Mouse (Mus musculus): ENCODE data around the gene Leap2. TPM values are rescaled to one million over a fixed set of nuclear protein-coding genes. Genes with fewer than 3 reads are reported as not detected.
A peak's percentile ranks its signal among the peaks of the same experiment; 100 is the strongest.

Gene Leap2
- polyA plus RNA-seq, 1 experiment from 2014 or later, result 0.31 TPM

DNA sequence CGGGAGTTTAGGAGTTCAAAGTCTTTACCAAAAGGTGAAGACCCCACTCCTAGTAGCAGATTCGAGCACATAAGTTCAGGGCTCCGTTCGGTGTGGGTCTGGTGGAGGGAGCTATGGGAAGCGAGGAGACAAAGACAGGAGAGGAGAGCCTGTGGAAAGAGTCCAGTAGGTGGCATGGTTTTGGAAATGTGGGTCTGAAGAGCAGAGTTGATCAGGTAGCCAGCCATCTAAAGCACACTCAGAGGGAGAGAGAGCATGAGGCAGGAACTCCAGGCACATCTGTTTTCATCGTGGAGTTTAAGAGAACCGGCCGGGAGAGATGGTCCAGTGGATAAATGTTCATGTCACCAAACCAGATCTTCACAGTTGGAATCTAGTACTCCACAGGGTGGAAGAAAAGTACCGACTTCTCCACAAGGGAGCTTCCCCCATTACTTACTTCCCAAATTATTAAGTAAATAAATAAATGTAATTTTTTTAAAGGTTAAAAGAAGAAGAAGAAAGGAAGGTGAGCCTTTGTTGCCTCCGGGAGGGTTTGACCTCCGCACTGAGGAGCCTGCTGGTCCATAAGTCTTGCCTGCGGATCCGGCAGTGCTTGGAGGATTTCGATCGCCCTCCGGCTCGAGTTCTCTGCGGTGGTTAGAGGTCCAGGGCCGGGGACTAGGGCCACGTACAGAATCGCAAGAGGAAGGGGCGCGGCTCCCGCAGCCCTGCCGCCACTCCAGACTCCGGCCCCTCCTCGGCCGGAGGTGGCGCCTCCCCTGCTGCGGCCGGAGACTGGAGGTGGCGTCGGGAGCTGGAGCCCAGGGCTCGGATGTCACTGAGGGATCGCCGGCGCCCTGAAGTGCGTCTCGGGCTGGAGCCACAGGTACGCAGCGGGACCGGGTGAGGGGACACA lies 33.8 kb upstream of the Leap2 start, which contains the start of the genes Gm10447 and Shroom1:
Gene Gm10447, minus strand, starts transcription at position 637 of the 898 bp plus-strand sequence.
Gene Shroom1, plus strand, starts transcription at position 732 of the 898 bp plus-strand sequence.
- Histone ChIP-seq H3K4me1 (peaks cover 8% of the 10 kb centered on the region; the same call in 1 of the 2 replicates), H3K9me3 (no peaks in the 10 kb centered on the region), H3K27me3 (peaks cover 27% of the 10 kb centered on the region), H3K9ac (peak within 1 kb of the TSS; percentile 71), H3K4me3 (peak within 1 kb of the TSS; percentile 61), H3K4me2 (replicated peaks) (peak within 1 kb of the TSS; percentile 72), H3K27ac (peak within 1 kb of the TSS; percentile 34; the same call in 1 of the 2 replicates), H3K36me3 (no peaks in the 10 kb centered on the region)
- 4% methylated on average over 41 of the region's 42 CpGs for WGBS
- ATAC-seq (ENCODE audit: low FRiP score, low read depth), result peak; percentile 83

DNA sequence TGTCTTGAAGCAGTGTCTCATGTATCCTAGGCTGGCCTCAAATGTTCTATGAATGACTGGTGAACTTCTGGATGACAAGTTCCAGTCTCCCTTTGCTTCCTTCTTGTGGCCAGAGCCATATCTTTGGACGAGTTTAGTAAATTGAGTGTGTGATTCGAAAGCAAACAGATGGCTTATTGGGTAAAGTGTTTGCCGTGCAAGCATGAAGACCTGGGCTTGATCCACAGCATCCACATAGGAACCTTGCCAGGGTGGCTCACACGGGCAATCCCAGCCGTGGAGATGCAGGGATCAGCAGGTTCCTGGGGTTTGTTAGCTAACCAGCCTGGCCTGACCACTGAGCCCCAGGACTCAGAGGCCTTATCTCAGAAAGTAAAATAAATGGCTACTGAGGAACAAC lies 30.1 kb upstream of the Leap2 start:
- Histone ChIP-seq H3K4me3 (no peak overlapping the region), H3K27ac (no peak overlapping the region), H3K4me2 (replicated peaks) (no peak overlapping the region), H3K9me3 (no peaks in the 10 kb centered on the region), H3K36me3 (no peaks in the 10 kb centered on the region), H3K4me1 (peaks cover 14% of the 10 kb centered on the region), H3K27me3 (peaks cover 4% of the 10 kb centered on the region; the same call in 1 of the 2 replicates), H3K9ac (no peak overlapping the region)
- ATAC-seq (ENCODE audit: low FRiP score, low read depth), result no peak
- 86% methylated on average over 5 of the region's 5 CpGs for WGBS

DNA sequence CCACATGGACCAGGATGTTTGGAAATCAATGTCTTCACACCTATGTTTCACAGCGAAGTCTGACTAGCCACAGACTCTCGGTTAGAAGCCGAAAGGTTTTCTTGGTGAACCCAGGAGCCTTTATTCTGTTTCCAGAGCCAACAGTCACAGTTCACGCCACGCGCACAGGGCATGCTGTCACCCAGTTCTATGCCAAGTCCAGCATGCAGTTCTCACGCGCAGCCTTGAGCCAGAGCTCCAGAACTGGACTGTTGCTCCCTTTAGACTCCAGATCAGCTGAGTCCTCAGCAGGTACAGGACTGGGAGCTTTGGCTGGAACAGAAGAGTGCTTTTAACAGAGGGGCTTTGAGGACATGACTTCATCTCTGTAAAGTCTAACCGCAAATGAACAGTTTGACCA lies 29.4 kb upstream of the Leap2 start:
- Histone ChIP-seq H3K27ac (no peak overlapping the region), H3K9me3 (no peaks in the 10 kb centered on the region), H3K9ac (no peak overlapping the region), H3K4me1 (peaks cover 13% of the 10 kb centered on the region), H3K4me3 (no peak overlapping the region), H3K36me3 (no peaks in the 10 kb centered on the region), H3K27me3 (no peaks in the 10 kb centered on the region), H3K4me2 (replicated peaks) (no peak overlapping the region)
- WGBS, result 93% methylated on average over 9 of the region's 9 CpGs
- ATAC-seq (ENCODE audit: low FRiP score, low read depth), result no peak

DNA sequence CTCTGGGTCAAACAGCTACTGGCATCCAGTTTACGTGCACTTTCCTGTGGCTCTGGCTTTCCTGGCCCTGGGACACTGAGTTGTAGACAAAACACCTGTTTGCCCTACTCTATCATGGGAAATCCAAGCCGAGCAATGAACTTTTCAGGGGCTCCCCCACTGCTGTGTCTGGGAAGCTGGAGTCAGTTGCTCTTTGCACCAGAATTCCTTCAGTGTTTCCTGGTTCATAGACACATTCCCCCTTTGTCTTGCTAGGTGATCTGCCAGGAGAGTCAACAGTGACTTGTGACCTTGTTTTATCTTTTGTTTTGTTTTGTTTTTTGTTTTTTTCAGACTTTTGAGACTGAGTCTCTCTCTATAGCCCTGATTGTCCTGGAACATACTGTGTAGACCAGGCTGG lies 28.4 kb upstream of the Leap2 start:
- Histone ChIP-seq H3K36me3 (no peaks in the 10 kb centered on the region), H3K9ac (no peak overlapping the region), H3K4me1 (peaks cover 11% of the 10 kb centered on the region), H3K27me3 (no peaks in the 10 kb centered on the region), H3K27ac (no peak overlapping the region), H3K9me3 (no peaks in the 10 kb centered on the region), H3K4me2 (replicated peaks) (no peak overlapping the region), H3K4me3 (no peak overlapping the region)
- ATAC-seq (ENCODE audit: low FRiP score, low read depth), result no peak
- WGBS, result 44% methylated on average over 2 of the region's 2 CpGs

DNA sequence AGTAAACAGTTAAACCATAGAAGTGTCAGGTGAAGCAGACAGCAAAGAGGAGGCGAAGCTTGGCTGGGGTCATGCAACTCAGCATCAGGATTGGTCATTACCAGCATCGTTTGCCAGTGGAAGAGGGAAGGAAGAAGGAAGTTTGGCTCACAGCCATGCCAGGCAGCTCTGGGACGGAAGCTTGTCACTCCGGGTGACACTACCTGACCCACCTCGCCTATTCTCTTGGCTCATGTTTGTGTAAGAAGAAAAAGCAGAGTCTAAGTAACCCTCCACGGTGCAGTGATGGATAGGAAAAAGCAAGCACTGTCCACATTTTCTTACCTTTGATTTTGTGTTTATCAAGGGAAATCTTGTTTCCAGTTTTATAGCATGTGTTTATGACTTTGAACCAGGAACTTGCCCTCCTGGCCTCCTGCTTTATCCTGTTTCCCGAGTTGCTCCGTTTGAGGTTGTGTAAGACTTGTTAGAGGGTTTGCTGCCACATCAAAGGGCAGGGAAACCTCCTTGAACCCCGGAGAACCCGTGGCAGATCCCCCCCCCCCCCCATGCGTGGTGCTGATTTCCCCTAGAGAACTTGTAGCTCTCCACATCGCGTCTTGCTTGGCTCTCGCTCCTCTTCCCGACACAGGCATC lies 27.2 kb upstream of the Leap2 start:
- no peaks in the 10 kb centered on the region for H3K27me3 ChIP-seq
- 31% methylated on average over 15 of the region's 15 CpGs for WGBS
- H3K4me1 ChIP-seq, result peaks cover 10% of the 10 kb centered on the region
- H3K36me3 ChIP-seq, result no peaks in the 10 kb centered on the region
- no peak overlapping the region for H3K27ac ChIP-seq
- ATAC-seq (ENCODE audit: low FRiP score, low read depth), result no peak
- H3K9ac ChIP-seq, result 0 out of 2 replicates have a peak overlapping the region, but pooled peaks have one; percentile 4
- no peaks in the 10 kb centered on the region for H3K9me3 ChIP-seq
- no peak overlapping the region for H3K4me2 ChIP-seq (replicated peaks)
- H3K4me3 ChIP-seq, result no peak overlapping the region

DNA sequence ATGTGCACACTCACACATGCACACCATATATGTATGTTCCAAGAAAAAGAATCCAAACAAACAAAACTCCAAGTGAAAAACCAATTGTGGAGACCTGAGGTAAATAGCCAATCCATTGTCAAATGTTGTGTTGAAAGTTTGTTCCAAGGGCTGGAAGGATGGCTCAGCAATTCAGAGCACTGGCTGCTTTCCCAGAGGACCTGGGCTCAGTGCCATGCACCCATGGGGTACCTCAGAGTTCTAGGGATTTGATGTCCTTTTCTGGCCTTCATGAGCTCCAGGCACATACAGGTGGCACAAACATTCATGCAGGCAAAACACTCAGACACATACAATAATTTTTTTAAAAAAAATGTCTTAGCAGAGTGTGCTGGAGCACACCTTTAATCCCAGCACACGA lies 25.6 kb upstream of the Leap2 start:
- Histone ChIP-seq H3K4me3 (no peak overlapping the region), H3K27me3 (no peaks in the 10 kb centered on the region), H3K27ac (no peak overlapping the region), H3K4me1 (peaks cover 10% of the 10 kb centered on the region), H3K36me3 (no peaks in the 10 kb centered on the region), H3K9ac (no peak overlapping the region), H3K4me2 (replicated peaks) (no peak overlapping the region), H3K9me3 (no peaks in the 10 kb centered on the region)
- WGBS, result 82% methylated on average over 1 of the region's 1 CpGs
- ATAC-seq (ENCODE audit: low FRiP score, low read depth), result no peak

DNA sequence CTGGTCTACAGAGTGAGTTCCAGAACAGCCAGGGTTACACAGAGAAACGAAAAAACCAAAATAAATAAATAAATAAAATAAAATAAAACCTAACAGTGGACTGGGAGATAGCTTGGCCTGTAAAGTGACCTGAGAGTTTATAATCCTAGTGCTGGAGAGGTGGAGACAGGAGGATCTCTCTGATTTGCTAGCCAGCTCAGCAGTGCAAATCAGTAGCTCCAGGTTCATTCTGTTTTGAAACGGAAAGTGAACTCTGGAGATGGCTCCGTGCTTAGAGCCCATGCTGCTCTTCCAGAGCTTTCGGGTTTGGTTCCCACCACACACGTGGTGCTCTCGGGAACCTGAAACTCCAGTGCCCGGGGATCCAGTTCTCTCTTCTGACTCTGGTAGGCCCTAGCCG lies 25.0 kb upstream of the Leap2 start:
- 87% methylated on average over 8 of the region's 8 CpGs for WGBS
- Histone ChIP-seq H3K4me1 (peaks cover 10% of the 10 kb centered on the region), H3K9ac (no peak overlapping the region), H3K36me3 (no peaks in the 10 kb centered on the region), H3K4me2 (replicated peaks) (no peak overlapping the region), H3K27me3 (no peaks in the 10 kb centered on the region), H3K9me3 (no peaks in the 10 kb centered on the region), H3K4me3 (no peak overlapping the region), H3K27ac (no peak overlapping the region)
- no peak for ATAC-seq (ENCODE audit: low FRiP score, low read depth)

DNA sequence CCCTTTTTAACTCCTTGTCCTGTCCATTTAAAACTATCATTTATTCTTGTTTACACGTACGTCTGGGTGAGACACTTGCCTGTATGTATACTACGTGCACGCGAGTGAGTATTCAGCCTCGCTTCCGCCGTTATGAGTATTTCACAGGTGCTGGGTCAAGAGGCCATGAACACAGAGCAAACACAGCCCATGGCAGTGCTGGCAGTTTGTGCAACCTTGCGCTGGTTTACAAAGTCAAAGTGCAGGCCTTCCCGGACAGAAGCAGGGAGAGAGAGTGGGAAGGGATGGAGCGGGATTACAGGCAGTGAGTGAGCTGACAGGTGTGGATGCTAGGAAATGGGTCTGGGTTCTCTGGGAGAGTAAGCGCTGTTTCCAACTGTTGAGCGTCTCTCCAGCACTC lies 23.2 kb upstream of the Leap2 start:
- peaks cover 10% of the 10 kb centered on the region for H3K4me1 ChIP-seq
- H3K4me2 ChIP-seq (replicated peaks), result no peak overlapping the region
- no peak overlapping the region for H3K27ac ChIP-seq
- H3K27me3 ChIP-seq, result no peaks in the 10 kb centered on the region
- WGBS, result 83% methylated on average over 13 of the region's 13 CpGs
- ATAC-seq (ENCODE audit: low FRiP score, low read depth), result no peak
- H3K36me3 ChIP-seq, result no peaks in the 10 kb centered on the region
- no peak overlapping the region for H3K4me3 ChIP-seq
- H3K9ac ChIP-seq, result no peak overlapping the region
- H3K9me3 ChIP-seq, result no peaks in the 10 kb centered on the region

DNA sequence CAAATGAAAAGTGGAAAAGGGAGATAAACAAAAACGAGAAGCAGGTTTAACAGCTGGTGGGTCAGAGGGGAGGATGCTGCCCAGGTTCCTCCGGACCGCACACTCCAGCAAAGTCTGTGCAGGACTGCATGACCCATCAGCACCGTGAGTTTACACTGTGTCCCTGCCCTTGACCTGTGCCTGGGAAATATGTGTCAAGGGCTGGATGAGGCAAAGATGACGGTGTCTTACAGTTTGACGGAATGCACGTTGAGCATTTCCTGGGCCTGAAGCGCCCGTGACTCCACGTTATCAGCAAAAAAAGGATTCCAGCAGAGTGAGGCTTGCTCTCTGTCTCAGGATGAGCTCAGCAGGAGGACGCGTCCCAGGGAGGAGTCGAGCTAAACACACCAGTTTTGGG lies 22.6 kb upstream of the Leap2 start:
- H3K4me1 ChIP-seq, result peaks cover 8% of the 10 kb centered on the region
- H3K36me3 ChIP-seq, result no peaks in the 10 kb centered on the region
- H3K27me3 ChIP-seq, result no peaks in the 10 kb centered on the region
- no peak for ATAC-seq (ENCODE audit: low FRiP score, low read depth)
- no peak overlapping the region for H3K4me2 ChIP-seq (replicated peaks)
- H3K4me3 ChIP-seq, result no peak overlapping the region
- no peak overlapping the region for H3K9ac ChIP-seq
- no peaks in the 10 kb centered on the region for H3K9me3 ChIP-seq
- H3K27ac ChIP-seq, result no peak overlapping the region
- 71% methylated on average over 13 of the region's 13 CpGs for WGBS

DNA sequence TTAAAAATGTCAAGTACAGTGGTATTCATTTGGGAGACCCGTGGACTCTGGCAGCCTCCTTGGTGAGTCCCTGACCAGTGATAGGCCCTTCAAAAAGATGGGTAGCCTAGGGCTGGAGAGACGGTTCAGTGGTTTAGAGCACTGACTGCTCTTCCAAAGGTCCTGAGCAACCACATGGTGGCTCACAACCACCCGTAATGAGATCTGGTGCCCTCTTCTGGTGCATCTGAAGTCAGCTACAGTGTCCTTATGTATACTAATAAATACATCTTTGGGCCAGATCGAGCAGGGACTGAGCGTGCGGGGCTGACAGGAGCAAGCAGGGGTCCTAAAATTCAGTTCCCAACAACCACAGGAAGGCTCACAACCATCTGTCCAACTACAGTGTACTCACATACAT lies 20.9 kb upstream of the Leap2 start:
- no peak overlapping the region for H3K4me2 ChIP-seq (replicated peaks)
- H3K36me3 ChIP-seq, result no peaks in the 10 kb centered on the region
- 37% methylated on average over 6 of the region's 6 CpGs for WGBS
- no peaks in the 10 kb centered on the region for H3K27me3 ChIP-seq
- no peak for ATAC-seq (ENCODE audit: low FRiP score, low read depth)
- H3K9ac ChIP-seq, result no peak overlapping the region
- no peaks in the 10 kb centered on the region for H3K9me3 ChIP-seq
- no peak overlapping the region for H3K27ac ChIP-seq
- no peaks in the 10 kb centered on the region for H3K4me1 ChIP-seq
- no peak overlapping the region for H3K4me3 ChIP-seq

DNA sequence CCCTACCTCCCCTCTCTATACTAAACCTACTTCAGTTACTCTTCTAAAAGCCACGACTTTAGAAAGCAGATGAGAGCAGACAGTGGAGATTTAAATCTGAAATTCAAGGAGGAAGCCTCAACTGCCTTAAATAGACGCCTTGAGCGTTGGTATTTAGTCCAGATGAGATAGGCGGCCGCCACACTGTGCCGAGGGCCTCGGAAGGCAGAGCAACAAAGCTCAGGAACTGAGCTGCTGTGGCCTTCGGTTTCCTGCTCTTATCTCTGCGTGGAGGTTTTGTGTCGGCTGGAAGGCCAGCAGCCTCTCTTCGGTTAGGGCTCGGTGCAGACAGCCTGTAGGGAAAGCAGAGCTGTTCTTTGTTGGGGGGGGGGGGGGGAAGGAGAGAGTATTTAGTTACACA lies 19.0 kb upstream of the Leap2 start:
- Histone ChIP-seq H3K36me3 (no peaks in the 10 kb centered on the region), H3K27ac (no peak overlapping the region), H3K9ac (no peak overlapping the region), H3K27me3 (no peaks in the 10 kb centered on the region), H3K4me3 (no peak overlapping the region), H3K9me3 (no peaks in the 10 kb centered on the region), H3K4me1 (no peaks in the 10 kb centered on the region), H3K4me2 (replicated peaks) (no peak overlapping the region)
- WGBS, result 50% methylated on average over 12 of the region's 12 CpGs
- ATAC-seq (ENCODE audit: low FRiP score, low read depth), result no peak

DNA sequence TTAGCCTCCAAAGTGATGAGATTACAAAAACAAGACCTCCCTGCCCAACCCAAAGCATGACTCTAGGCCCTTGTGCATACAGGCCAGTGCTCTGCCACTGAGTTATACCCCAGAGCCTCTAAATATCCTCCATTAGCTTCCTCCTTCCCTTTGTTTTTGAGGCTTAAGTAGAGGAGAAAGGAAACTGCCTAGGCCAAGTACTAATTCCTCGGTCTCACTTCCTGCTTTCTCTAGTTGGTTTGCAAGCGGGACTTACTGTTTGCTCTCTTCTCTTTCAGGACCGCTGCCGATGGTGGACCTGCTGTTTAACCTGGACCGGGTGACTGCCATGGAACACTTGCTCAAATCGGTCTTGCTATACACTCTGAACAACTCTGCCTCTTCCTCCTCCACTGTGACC lies 13.4 kb upstream of the Leap2 start:
- WGBS, result 91% methylated on average over 6 of the region's 6 CpGs
- no peak overlapping the region for H3K27ac ChIP-seq
- no peak overlapping the region for H3K9ac ChIP-seq
- no peaks in the 10 kb centered on the region for H3K9me3 ChIP-seq
- H3K27me3 ChIP-seq, result no peaks in the 10 kb centered on the region
- no peak overlapping the region for H3K4me2 ChIP-seq (replicated peaks)
- no peak overlapping the region for H3K4me3 ChIP-seq
- peaks cover 3% of the 10 kb centered on the region; the same call in 1 of the 2 replicates for H3K4me1 ChIP-seq
- no peaks in the 10 kb centered on the region for H3K36me3 ChIP-seq
- no peak for ATAC-seq (ENCODE audit: low FRiP score, low read depth)

Data from limb, embryonic 13.5 days (tissue).